Mouse (Mus musculus) neural tube, embryonic 12.5 days (tissue): ENCODE measurements around the gene Padi6. TPM values are rescaled to one million over a fixed set of nuclear protein-coding genes. Genes with fewer than 3 reads are reported as not detected.

Experiments used
- ATAC-seq: fragments of 200-750 bp; cut with Nextera tagmentation; 2 replicates; pipeline ENCODE4 v1.8.0; 2017; ENCODE audit warnings: low read depth, mild to moderate bottlenecking, moderate TSS enrichment, moderate library complexity; ENCODE audit not compliant: low FRiP score
- H3K27ac ChIP-seq: fragments of 300-500 bp; sonication (generic); 2 replicates; pipeline ENCODE4 v1.5.1; 2016
- H3K27me3 ChIP-seq: fragments of 300-500 bp; sonication (generic); replicated peaks from 2 replicates; pipeline ENCODE4 v1.6.1; 2016; ENCODE audit warnings: mild to moderate bottlenecking
- H3K36me3 ChIP-seq: fragments of 300-500 bp; sonication (generic); 2 replicates; pipeline ENCODE4 v1.6.1; 2016; ENCODE audit warnings: mild to moderate bottlenecking
- H3K4me1 ChIP-seq: fragments of 300-500 bp; sonication (generic); 2 replicates; pipeline ENCODE4 v1.6.1; 2016
- H3K4me2 ChIP-seq: fragments of 300-500 bp; sonication (generic); replicated peaks from 2 replicates; pipeline ENCODE4 v1.6.1; 2016; ENCODE audit warnings: mild to moderate bottlenecking
- H3K4me3 ChIP-seq: fragments of 300-500 bp; sonication (generic); 2 replicates; pipeline ENCODE4 v1.5.1; 2016
- H3K9ac ChIP-seq: fragments of 300-500 bp; sonication (generic); 2 replicates; pipeline ENCODE4 v1.6.1; 2016; ENCODE audit warnings: mild to moderate bottlenecking
- H3K9me3 ChIP-seq: fragments of 300-500 bp; sonication (generic); 2 replicates; pipeline ENCODE4 v1.6.1; 2016; ENCODE audit warnings: mild to moderate bottlenecking
- WGBS: fragments of 180-500 bp; shearing (Covaris S2); methylation state at CpG from one replicate; pipeline ENCODE4 v1.1.7; 2016; 5-methylcytosine and 5-hydroxymethylcytosine counted together
- polyA plus RNA-seq: library from polyadenylated mRNA; unstranded; fragments of >200 nt; fragmentation: Nextera tagmentation; extraction: Ambion mirVana; gene quantifications from 2 replicates; pipeline ENCODE4 v1.2.1, GENCODE M21; 2016

The Padi6 gene
- polyA plus RNA-seq, 1 experiment from 2014 or later = not detected

DNA sequence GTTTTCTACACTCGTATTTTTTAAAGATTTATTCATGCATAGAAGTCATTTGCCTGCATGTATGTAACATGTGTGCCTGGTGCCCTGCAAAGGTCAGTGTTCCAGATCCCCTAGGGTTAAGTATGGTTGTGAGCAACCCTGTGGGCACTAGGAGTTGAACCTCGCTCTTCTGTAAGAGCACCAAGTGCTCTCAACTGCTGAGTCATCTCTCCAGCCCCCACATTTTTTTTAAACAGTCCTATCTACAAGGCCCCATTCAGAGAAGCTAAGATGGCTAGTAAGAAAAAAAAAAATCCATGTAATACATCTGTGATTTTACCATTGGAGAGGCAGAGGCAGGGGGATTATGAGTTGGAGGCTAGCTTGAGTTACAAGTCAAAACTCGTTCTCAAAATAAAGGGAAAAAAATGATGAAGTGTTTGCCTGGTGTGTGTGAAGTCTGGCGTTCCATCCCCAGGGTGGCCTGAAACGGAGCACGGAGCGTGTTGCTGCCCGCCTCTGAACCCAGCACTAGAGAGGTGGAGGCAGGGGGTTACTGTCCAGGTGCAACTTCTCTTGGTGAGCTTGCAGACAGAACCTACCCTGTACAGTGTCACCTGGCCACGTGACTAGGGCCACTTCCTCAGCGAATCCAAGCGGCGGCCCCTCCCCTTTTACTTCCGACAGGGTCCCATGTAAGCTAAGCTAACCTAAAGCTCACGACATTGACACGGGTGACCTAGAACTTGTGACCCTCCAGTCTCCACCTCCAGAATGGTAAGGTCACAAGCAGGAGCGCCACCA lies 52.4 kb downstream of the Padi6 start:
- Histone ChIP-seq H3K27me3 (0 out of 2 replicates have a peak, but pooled peaks cover 2% of the 10 kb centered on the region), H3K4me3 (no peak overlapping the region), H3K9me3 (no peaks in the 10 kb centered on the region), H3K4me1 (0 out of 2 replicates have a peak, but pooled peaks cover under 1% of the 10 kb centered on the region), H3K4me2 (no peak overlapping the region), H3K9ac (no peak overlapping the region), H3K27ac (no peak overlapping the region), H3K36me3 (no peaks in the 10 kb centered on the region)
- WGBS = 77% methylated on average over 16 of the region's 16 CpGs
- ATAC-seq = no peak

DNA sequence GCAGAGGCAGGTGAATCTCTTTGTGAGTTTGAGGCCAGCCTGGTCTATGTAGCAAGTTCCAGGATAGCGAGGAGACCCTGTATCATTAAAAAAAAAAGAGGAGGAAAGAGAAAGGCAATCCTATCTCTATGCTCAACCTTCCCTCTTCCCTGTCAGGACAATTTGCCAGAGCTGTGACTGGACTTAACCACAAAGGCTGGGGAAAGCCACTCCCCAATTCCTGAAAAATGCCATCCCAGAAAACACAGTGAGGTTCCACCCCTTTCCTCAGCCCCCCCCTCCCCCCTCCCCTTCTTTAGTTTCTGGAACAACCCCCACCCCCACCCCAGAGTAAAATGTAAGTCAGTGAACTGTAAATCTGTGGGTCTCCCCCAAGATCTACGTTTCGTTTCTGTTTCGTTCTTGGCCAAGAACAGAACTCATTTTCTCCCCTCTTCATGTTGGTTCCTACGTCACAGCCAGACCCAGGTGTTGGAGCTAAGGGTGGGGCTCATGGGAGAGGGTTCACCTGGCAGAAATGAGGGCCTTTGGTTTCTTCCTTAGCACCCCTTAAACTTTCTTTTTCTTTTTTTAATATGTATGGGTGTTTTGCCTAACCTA lies 53.5 kb downstream of the Padi6 start:
- Histone ChIP-seq H3K4me2 (no peak overlapping the region), H3K27ac (no peak overlapping the region), H3K36me3 (no peaks in the 10 kb centered on the region), H3K4me1 (peaks cover 8% of the 10 kb centered on the region), H3K27me3 (0 out of 2 replicates have a peak, but pooled peaks cover 2% of the 10 kb centered on the region), H3K9ac (no peak overlapping the region), H3K4me3 (no peak overlapping the region), H3K9me3 (no peaks in the 10 kb centered on the region)
- no peak for ATAC-seq
- 84% methylated on average over 5 of the region's 5 CpGs for WGBS

DNA sequence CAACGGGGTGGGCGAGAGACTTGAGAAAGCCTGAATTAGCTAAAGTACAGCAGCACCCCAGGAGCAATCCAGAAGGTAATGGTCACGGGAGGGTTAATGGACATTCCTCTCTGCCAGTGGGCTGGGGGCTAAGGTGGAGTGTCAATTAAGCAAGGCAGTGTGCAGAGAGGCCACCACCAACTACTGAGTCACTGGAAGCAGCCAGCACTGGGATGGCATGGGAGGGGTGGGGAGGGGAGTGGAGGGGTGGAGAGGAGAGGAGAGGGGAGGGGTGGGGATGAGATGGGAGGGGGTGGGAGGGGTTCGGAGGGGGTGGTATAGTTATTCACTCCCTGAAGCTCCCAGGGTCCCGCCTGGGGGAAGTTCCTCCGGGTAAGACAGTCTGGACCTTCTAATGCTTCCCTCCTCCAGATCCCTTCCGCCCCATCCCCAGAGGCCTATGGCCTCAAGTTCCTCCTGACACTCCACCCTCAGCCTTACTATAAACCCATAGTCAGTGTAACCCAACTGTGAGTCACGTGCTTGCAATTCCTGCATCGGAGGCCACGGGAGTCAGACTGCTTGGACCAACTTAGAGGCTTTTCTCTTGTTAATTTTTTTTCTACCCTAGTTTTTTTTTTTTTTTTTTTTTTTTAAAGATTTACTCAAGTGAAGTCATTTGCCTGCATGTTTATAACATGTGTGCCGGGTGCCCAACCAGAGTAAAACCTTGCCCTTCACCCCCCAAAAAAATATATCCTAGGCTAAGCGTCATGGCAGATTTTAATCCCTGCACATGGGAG lies 54.2 kb downstream of the Padi6 start:
- 51% methylated on average over 11 of the region's 12 CpGs for WGBS
- peaks cover 11% of the 10 kb centered on the region for H3K4me1 ChIP-seq
- H3K9ac ChIP-seq = no peak overlapping the region
- H3K36me3 ChIP-seq = no peaks in the 10 kb centered on the region
- no peak overlapping the region for H3K4me3 ChIP-seq
- H3K9me3 ChIP-seq = no peaks in the 10 kb centered on the region
- no peak overlapping the region for H3K4me2 ChIP-seq
- H3K27ac ChIP-seq = no peak overlapping the region
- H3K27me3 ChIP-seq = 0 out of 2 replicates have a peak, but pooled peaks cover 2% of the 10 kb centered on the region
- no peak for ATAC-seq

DNA sequence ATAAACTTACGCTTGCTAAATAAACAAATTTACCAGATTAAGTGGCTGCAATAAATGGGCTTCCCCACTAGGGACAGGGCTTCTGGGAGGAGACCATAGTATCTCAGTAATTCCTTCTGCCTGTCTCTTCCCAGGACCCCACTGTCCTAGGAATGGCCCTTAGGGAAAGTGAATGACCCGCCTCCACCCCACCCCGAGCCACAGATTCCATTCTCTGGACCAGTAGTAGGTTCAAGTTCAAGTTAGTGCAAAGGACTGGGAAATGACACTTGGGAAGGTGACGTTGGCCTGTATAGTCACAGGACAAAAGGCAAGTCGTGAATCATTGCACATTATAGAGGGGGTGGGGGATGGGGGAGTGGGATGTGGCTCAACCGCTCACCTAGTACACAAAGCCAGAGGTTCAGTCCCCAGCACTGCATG lies 57.6 kb downstream of the Padi6 start:
- peak overlapping the region; percentile 49 for H3K4me2 ChIP-seq
- H3K4me1 ChIP-seq = peaks cover 11% of the 10 kb centered on the region
- H3K27ac ChIP-seq = no peak overlapping the region
- H3K27me3 ChIP-seq = no peaks in the 10 kb centered on the region
- H3K9ac ChIP-seq = no peak overlapping the region
- 28% methylated on average over 6 of the region's 6 CpGs for WGBS
- H3K9me3 ChIP-seq = no peaks in the 10 kb centered on the region
- peak; percentile 29; the same call in 1 of the 2 replicates for ATAC-seq
- H3K4me3 ChIP-seq = no peak overlapping the region
- no peaks in the 10 kb centered on the region for H3K36me3 ChIP-seq

DNA sequence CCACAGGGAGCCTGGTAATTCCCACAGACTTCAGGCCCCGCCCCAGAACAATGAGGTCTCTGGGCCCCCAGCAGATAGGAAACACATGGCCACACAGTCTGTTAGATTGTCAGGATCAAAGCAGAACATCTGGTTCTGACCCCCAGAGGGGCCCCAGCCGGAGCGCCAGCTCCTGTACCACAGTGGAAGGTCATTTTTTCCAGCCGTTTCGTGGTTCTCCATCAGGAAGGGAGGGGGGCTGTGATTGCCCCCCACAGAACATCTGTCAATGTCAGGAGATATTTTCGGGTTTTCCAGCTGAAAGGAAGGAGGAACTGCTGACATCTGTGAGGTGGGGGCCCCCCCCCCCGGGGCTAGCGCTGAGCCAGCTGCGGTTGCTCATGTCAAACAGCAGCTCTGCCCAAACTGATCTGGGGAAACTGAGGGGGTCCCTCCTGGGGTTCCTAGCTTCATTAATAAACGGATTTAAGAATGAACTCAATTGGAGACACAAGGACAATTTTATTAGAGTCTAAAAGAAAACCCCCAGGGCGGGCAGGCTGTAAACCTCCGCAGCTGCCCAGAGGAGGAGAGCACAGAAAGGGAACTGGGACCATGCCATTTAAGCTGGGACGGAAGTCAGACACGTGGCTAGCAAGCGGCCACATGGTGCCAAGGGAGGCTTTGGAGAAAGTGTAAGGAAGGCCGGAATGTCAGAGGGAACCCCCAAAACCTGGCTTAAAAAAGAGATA lies 58.1 kb downstream of the Padi6 start:
- ATAC-seq = peak; percentile 41; the same call in 1 of the 2 replicates
- no peaks in the 10 kb centered on the region for H3K27me3 ChIP-seq
- H3K36me3 ChIP-seq = no peaks in the 10 kb centered on the region
- peaks cover 11% of the 10 kb centered on the region for H3K4me1 ChIP-seq
- 0 out of 2 replicates have a peak overlapping the region, but pooled peaks have one; percentile 2 for H3K9ac ChIP-seq
- peak overlapping the region; percentile 49 for H3K4me2 ChIP-seq
- no peak overlapping the region for H3K27ac ChIP-seq
- no peak overlapping the region for H3K4me3 ChIP-seq
- H3K9me3 ChIP-seq = no peaks in the 10 kb centered on the region
- WGBS = 5% methylated on average over 16 of the region's 16 CpGs

DNA sequence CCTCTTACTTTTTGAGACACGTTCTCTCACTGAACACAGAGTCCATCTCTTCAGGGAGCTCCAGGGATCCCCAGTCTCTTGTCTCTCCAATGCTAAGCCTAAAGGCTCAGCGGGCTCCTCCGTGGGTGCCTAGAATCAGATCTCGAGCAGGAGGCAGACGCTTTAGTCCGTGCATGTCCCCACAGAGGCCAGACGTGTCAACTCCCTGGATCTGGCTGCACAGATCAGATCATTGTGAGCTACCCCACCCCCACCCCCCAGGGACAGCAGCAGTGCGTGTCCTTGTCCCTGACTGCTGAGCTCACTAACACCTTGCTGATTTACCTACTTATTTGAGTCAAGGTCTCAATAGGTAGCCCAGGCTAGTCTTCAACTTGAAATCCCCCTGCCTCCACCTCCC lies 58.8 kb downstream of the Padi6 start:
- no peak for ATAC-seq
- no peaks in the 10 kb centered on the region for H3K27me3 ChIP-seq
- no peaks in the 10 kb centered on the region for H3K9me3 ChIP-seq
- 34% methylated on average over 8 of the region's 8 CpGs for WGBS
- H3K4me1 ChIP-seq = peaks cover 11% of the 10 kb centered on the region
- H3K9ac ChIP-seq = no peak overlapping the region
- H3K4me2 ChIP-seq = peak overlapping the region; percentile 49
- H3K36me3 ChIP-seq = no peaks in the 10 kb centered on the region
- no peak overlapping the region for H3K4me3 ChIP-seq
- H3K27ac ChIP-seq = no peak overlapping the region

DNA sequence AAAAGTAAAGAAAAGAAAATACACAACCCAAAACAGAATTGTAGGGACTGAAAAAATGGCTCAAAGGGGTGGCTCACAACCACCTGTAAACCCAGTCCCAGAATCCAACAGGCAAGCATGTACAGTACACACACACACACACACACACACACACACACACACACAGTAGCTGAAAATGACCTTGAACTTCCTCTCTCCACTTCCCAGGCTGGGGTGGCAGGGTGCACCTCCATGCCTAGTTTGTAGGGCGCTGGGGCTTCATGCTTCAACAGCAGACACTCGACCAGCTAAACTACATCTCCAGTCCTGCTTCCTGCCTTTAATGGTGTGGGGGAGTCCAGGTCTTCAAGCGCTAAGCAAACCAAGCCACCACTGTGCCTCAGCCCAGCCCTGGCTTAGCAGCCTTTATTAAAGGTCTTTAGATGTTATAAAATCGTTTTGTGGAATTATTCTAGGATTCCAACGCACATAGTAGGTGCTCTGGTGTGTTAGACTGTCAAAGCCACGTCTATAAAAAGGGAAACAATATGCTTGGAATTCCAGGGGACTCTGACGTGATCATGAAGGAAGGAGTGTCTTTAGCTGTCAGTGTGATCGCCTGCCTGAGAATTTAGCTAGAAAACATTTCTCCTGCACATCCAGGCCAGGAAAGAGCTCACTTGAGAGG lies 61.6 kb downstream of the Padi6 start:
- no peak overlapping the region for H3K4me2 ChIP-seq
- H3K9me3 ChIP-seq = no peaks in the 10 kb centered on the region
- H3K27me3 ChIP-seq = no peaks in the 10 kb centered on the region
- no peak overlapping the region for H3K9ac ChIP-seq
- WGBS = 61% methylated on average over 8 of the region's 8 CpGs
- H3K36me3 ChIP-seq = no peaks in the 10 kb centered on the region
- H3K27ac ChIP-seq = no peak overlapping the region
- H3K4me1 ChIP-seq = peaks cover 11% of the 10 kb centered on the region
- ATAC-seq = no peak
- no peak overlapping the region for H3K4me3 ChIP-seq

DNA sequence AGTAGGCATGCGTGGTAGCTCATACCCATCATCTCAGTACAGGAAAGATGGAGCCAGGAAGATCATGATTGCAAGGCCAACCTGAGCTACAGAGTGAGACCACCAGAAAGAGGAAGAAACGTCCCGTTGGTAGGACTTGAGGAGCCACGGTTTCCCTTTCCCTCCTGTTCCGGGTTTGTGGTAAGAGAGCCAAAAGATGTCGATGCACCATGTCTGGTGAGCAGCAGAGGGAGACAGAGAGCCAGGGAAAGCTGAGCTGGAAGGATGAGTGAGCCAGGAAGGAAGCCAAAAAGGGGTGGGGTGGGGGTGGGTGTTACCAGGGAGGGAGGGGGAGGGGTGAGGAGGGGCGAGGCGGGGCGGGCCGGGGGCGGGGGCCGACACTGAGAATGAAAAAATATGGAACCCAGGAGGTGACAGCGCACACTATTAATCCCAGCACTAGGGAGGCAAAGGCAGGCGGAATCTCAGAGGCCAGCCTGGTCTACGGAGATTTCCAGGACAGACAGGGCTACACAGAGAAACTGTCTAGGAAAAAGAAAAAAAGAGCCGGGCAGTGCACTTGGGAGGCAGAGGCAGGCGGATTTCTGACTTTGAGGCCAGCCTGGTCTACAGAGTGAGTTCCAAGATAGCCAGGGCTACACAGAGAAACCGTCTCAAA lies 62.6 kb downstream of the Padi6 start:
- H3K36me3 ChIP-seq = no peaks in the 10 kb centered on the region
- WGBS = 34% methylated on average over 13 of the region's 18 CpGs
- no peaks in the 10 kb centered on the region for H3K9me3 ChIP-seq
- peak overlapping the region; percentile 32 for H3K4me2 ChIP-seq
- ATAC-seq = no peak
- H3K9ac ChIP-seq = no peak overlapping the region
- H3K4me3 ChIP-seq = no peak overlapping the region
- H3K27ac ChIP-seq = no peak overlapping the region
- H3K4me1 ChIP-seq = peaks cover 11% of the 10 kb centered on the region
- no peaks in the 10 kb centered on the region for H3K27me3 ChIP-seq

DNA sequence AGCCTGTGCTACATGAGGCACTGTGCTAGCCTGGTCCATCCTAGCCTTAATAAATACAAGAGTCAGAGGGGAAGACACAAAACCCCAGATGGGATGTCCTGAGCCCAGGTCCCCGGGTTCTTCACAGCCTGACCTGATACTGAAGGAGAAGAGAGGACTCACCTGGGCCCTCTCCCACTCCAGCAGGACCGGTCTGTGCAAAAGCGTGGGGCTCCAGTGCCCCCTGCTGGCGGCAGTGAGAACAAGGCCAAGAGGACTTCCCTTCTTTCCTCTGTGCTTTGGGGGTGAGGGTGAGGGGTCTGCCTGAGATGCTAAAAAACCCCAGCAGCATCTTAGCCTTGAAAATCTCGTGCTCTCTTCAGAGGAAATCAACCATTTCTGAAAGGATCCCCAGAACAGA lies 63.4 kb downstream of the Padi6 start:
- WGBS = 15% methylated on average over 5 of the region's 5 CpGs
- 0 out of 2 replicates have a peak, but pooled peaks have one; percentile 3 for ATAC-seq
- no peak overlapping the region for H3K9ac ChIP-seq

More for the DNA sequence above, 63.4 kb downstream of the Padi6 start:
- Histone ChIP-seq H3K4me1 (peaks cover 4% of the 10 kb centered on the region), H3K36me3 (no peaks in the 10 kb centered on the region), H3K27ac (no peak overlapping the region), H3K4me3 (no peak overlapping the region), H3K4me2 (no peak overlapping the region), H3K27me3 (no peaks in the 10 kb centered on the region), H3K9me3 (no peaks in the 10 kb centered on the region)
